Mouse (Mus musculus) embryonic fibroblast, embryonic 13.5 days (primary cell): ENCODE measurements around the gene Unc5cl.

Source experiments
- CTCF ChIP-seq: IDR thresholded peaks from 2 replicates; pipeline ENCODE4 v1.5.1; 2011; ENCODE audit warnings: mild to moderate bottlenecking, control low read depth, low read length, moderate library complexity, borderline replicate concordance; ENCODE audit not compliant: insufficient read depth
- POLR2A ChIP-seq: IDR thresholded peaks from 2 replicates; pipeline ENCODE4 v1.6.1; 2011; ENCODE audit warnings: low read depth, mild to moderate bottlenecking, control low read depth, low read length, moderate library complexity

GRCm38 (mm10) chr17:48450666-48451352 lies 3.9 kb upstream of the Unc5cl start:
- TF ChIP-seq POLR2A (no peak), CTCF (no peak)
